Mouse (Mus musculus) G1E (cell line): ENCODE measurements at regions not wholly inside any gene's neighbourhood (a gene's known extent, or its start where the extent isn't known, plus 50 kb on each side); places are given as distances from the start of the nearest gene placed in this dataset.

Source experiments
- CTCF ChIP-seq: IDR thresholded peaks from 2 replicates; pipeline ENCODE4 v1.5.1; 2012; ENCODE audit warnings: low read depth, low read length, inconsistent platforms, mixed read lengths
- TAL1 ChIP-seq: conservative IDR thresholded peaks from 2 replicates; pipeline ENCODE4 v1.6.1; 2012; ENCODE audit warnings: low read depth, low read length, inconsistent platforms, mixed read lengths

GRCm38 (mm10) chr19:15611137-15611758 lies 335.9 kb downstream of the Psat1 start:
- TF ChIP-seq TAL1 = no peak
- no peak for TF ChIP-seq CTCF
